ENCODE assay signal across 8 mouse cellular contexts in genomic region chr6:128300134-128301001, GRCm38 (mm10). TPM values are rescaled to one million over a fixed set of nuclear protein-coding genes. Genes with fewer than 3 reads are reported as not detected.
DNase-seq lines count a peak whose midpoint lies in the region; ATAC-seq and TF ChIP-seq lines count a peak whose summit lies in the region.

TSS of gene Tead4 (minus strand) at chr6:128300823.

- peak within 1 kb of the TSS; percentile 69 for H3K9ac ChIP-seq in forebrain, embryonic 13.5 days

- peak; percentile 93 for ATAC-seq in Patski
- ATAC-seq in cerebellum, adult (ENCODE audit: insufficient number of reproducible peaks, low FRiP score, low TSS enrichment) = peak; percentile 45
- peak; percentile 77 for ATAC-seq in forebrain, embryonic 13.5 days
- ATAC-seq in megakaryocyte, adult 5-6 weeks (ENCODE audit: poor library complexity, severe bottlenecking) = peak; percentile 55; the same call in 1 of the 2 replicates

- no peaks in the 10 kb centered on the region for H3K27me3 ChIP-seq in Patski
- H3K27me3 ChIP-seq in forebrain, embryonic 13.5 days = peaks cover 50% of the 10 kb centered on the region

- no peak for TF ChIP-seq CTCF in Patski (IDR thresholded peaks at IDR 0.05)

- H3K27ac ChIP-seq in forebrain, embryonic 13.5 days = no peak within 1 kb of the TSS

- peak within 1 kb of the TSS; percentile 97 for H3K4me2 ChIP-seq in forebrain, embryonic 13.5 days

- H3K36me3 ChIP-seq in forebrain, embryonic 13.5 days (ENCODE audit: poor library complexity, severe bottlenecking) = no peaks in the 10 kb centered on the region

- in situ Hi-C loops in Patski (cut with MboI; ENCODE audit: low pct_unique_long_range_greater_than_20kb) = loop anchor here (5.0 kb wide), 1 partner anchor 58 kb away; no protein-coding TSS in a partner anchor

- POLR2A ChIA-PET in Patski (lab: Charles Lee) = interaction anchor here (0.6 to 1.3 kb wide), 3 partner anchors 23 to 82 kb away, joined by 3 read pairs; no protein-coding TSS in a partner anchor

- no peak for DNase-seq in Patski (ENCODE audit: low read depth, low spot score)
- peak; percentile 78 for DNase-seq in heart, postnatal 14 days
- DNase-seq in kidney, postnatal 25 days = peak; percentile 82 to 91
- peak; percentile 19 to 26 for DNase-seq in right cerebral cortex, adult 2 months (ENCODE audit: low spot score in 2 of 2)
- no peak for DNase-seq in natural killer cell, adult 2 months (ENCODE audit: low spot score in 2 of 2)

- peaks cover 5% of the 10 kb centered on the region; the same call in 1 of the 2 replicates for H3K9me3 ChIP-seq in forebrain, embryonic 13.5 days (replicated peaks)

- intact Hi-C loops in heart, postnatal 14 days (cut with DNase I) = loop anchor here (5.0 kb wide), 1 partner anchor 33 kb away; no protein-coding TSS in a partner anchor

- CTCF ChIA-PET in Patski (lab: Charles Lee) = interaction anchor here (0.8 to 3.1 kb wide), 5 partner anchors 9 to 111 kb away, joined by 3 to 12 read pairs (median 4); no protein-coding TSS in a partner anchor

- H3K4me1 ChIP-seq in forebrain, embryonic 13.5 days = peaks cover 30% of the 10 kb centered on the region

- H3K4me3 ChIP-seq in forebrain, embryonic 13.5 days = peak within 1 kb of the TSS; percentile 62

- WGBS in forebrain, embryonic 13.5 days = under 1% methylated on average over 55 of the region's 81 CpGs

RNA-seq across cellular contexts. Expression of gene Tead4, which starts in this region (rescaled TPM):
- 6.1 TPM for polyA plus RNA-seq in Patski (2021)
- polyA plus RNA-seq in forebrain, embryonic 13.5 days (2015; fragmentation: Nextera tagmentation; extraction: Ambion mirVana) = 0.36 and 0.81 TPM in 2 replicates
- total RNA-seq in heart, postnatal 14 days (2021) = 1 to 10 TPM; 4.6 to 5.0 TPM
- 0.05 TPM in 1 of 2 replicates, not detected in the other for total RNA-seq in megakaryocyte, adult 5-6 weeks (2015)
- 0.07 and 0.20 TPM in 2 replicates for total RNA-seq in megakaryocyte, adult 5-6 weeks (2017)

Comparison
In these comparisons a context has a peak if more than half of its experiments do, and no peak if none do; other contexts are left out.
1. RNA of gene Tead4 (total RNA-seq): 4.6 to 5.0 TPM in heart, postnatal 14 days; 0.05 to 0.20 TPM in megakaryocyte, adult 5-6 weeks; every median in the first group is over 4 times any median in the second.
2. Peak in ATAC-seq, H3K4me3 ChIP-seq, H3K9ac ChIP-seq and H3K4me2 ChIP-seq in forebrain, embryonic 13.5 days; RNA of the gene not detected or under 1 TPM.
3. Peak in ATAC-seq in megakaryocyte, adult 5-6 weeks; RNA of the gene not detected or under 1 TPM.
4. DNase-seq: peak in heart, postnatal 14 days (2 of 2), kidney, postnatal 25 days (2 of 2) and right cerebral cortex, adult 2 months (2 of 2); none in Patski (single experiment) and natural killer cell, adult 2 months (0 of 2).
5. Peak in every context shown above with its lines, with median percentiles within 50 percentile points of each other: ATAC-seq.